Mouse (Mus musculus) urinary bladder, adult 18-20 months (tissue): Measurements from ENCODE around the gene Hist1h2be.

Source experiments
- DNase-seq, 2 experiments: peaks; one replicate each; pipeline ENCODE4 v3.0.0; 2022; ENCODE audit warnings: low spot score in 2 of 2, mixed read lengths in 2 of 2

The Hist1h2be gene

DNA sequence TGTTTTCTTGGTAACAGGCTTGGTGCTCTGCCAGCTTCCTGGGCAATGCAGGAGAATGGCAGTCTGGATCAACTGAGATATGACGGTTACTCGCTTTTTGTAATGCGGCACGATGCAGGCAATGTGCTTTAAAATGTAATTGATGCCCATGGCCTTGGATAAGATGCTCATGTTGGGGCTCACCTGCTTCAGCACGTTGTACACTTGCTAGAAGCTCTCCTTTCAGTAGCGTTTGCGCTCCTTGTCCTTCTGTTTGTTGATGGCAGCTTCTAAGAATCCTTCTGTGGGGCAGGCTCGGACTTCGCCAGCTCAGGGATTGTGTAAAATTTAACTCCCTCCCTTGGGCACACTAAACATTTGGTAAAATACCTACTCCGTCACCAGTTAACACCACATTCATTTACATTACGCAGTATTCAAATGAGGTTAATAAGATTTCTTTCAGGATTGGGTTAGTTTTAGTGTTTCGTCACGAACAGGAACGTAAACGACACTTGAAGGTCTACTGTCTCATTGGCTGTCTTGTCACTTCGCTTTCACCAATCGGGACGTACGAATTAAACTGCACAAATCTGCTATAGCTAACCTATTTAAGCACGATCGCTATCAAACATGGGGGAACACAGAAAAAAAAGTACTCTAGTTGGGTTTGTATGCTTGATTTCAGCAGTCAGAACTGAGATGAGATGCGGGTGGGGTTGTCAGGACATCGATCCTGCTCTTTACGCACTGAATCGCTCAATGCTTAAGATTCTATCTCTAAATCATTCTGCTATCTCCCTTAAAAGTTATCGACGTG, at the start of gene Hist1h2be:
Gene Hist1h2be, minus strand, starts transcription at position 392 of the 799 bp plus-strand sequence.
- DNase-seq = peak; percentile 43 to 57

- DNase-seq = no peak
Measured at GRCm38 (mm10) chr13:23662536-23662935, 41.6 kb upstream of the Hist1h2be start.

- no peak for DNase-seq
Measured at GRCm38 (mm10) chr13:23659636-23660366, 38.9 kb upstream of the Hist1h2be start.

DNA sequence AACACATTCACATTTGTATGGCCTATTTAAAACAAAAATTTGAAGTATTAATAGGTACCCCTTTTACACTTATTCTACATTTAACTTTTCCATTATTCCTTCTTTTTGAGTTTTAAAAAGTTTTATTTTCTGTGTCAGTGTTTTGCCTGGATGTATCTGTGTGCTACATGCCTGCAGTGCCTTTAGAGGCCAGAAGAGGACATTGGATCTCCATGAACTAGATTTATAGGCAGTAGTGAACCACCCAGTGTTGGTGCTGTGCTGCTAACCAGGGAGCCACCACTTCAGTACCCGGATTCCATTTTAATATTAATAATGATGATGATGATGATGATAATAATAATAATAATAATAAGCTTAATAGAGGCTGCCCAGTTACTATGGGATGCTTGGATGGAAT, 9.7 kb upstream of the Hist1h2be start:
- DNase-seq = no peak

GRCm38 (mm10) chr13:23622861-23623450, 2.0 kb upstream of the Hist1h2be start:
- DNase-seq = no peak

GRCm38 (mm10) chr13:23622175-23622671, 1.3 kb upstream of the Hist1h2be start, which contains the start of gene Hist1h1e:
TSS of gene Hist1h1e (minus strand) at chr13:23622558.
- peak; percentile 84 to 92 for DNase-seq

DNA sequence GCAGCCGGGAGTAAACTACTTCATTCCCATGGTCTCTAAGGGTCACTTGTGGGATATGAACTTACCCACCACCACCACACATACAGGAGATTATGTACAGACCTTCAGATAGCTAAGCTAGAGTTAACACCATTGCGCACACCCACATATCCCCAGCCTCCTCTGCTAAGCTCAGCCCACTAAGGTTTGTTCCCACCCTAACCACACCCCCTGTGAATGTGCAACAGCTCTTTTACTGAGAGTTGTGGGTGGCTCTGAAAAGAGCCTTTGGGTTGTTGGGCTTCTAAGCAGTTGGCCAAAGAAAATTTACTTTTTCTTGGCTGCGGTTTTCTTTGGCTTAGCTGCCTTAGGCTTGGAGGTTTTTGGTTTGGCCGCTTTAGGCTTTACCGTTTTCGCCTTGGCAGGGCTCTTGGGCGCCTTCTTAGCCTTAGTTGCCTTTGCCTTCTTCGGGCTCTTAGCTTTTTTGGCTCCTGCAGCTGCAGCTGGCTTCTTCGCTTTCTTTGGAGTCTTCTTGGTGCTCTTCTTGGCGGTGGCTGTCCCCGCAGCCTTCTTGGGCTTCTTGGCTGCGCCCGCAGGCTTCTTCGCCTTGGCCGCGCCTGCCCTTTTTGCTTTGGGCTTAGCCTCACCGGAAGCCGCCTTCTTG, 729 bp upstream of the Hist1h2be start:
- peak in 1 of 2 experiments; percentile 73 for DNase-seq

DNA sequence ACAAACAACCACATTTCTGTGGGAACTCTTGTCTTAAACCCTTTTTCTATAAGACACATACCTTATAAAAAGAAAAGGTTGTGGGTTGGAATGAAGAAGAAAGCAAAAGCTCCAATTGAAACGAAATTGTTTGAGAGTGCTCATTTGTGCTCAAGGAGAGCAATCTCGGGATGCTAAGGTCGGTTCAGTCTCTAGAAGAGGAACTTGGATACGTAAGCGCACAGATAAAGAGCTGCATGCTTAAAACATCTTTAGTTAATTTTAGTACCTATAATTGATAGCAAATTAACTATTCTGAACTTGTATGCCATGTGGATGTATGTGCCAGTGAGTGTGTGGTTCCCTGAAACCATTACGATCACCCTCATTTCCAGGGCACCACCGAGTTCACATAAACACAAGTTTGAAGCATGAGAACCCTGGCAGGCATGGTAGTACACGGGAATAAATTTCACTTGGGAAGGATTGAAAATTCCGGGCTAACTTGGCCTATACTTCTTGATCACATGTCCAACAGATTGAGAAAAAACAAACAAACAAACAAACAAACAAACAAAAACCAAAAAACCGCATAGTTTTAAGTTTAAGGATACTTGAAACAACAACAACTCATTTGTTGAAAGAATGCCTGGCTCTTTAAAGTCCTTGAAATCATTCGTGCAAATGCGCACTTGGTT, 730 bp downstream of the Hist1h2be start:
- DNase-seq = no peak

DNA sequence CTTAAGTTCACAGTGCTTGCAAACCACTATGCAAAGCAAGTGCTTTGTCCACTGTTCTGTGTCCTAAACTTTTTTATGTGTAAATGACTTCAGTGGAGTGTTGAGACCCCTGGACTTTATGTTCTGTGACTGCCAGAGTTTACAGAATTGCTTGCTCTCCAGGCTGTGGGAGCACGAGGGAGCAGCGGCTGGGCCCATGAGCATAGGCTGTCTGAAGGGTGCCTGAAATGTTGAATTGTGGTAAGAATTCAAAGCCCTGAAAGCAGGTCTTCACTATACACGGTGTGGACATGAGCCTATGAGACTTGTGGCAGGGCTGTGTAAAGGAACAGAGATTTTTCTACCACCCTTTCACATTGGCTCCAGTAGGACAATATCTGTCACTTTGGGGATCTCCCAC, 9.3 kb downstream of the Hist1h2be start:
- DNase-seq = no peak

DNA sequence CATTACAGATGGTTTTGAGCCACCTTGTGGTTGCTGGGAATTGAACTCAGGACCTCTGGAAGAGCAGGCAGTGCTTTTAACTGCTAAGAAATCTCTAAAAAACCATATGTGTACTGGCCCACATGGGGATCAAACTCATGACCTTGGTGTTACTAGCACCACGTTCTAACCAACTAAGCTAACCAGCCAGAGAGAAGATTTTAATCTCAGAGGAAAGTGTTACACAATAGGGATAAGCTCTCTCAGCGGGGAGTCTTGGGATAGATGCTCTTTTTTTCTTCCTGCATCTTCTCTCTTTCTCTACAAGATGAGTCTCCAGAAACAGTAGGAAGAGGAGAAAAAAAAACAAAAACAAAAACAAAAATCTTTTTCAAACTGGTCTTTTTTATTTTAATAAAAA, 10.5 kb downstream of the Hist1h2be start:
- DNase-seq = no peak

DNA sequence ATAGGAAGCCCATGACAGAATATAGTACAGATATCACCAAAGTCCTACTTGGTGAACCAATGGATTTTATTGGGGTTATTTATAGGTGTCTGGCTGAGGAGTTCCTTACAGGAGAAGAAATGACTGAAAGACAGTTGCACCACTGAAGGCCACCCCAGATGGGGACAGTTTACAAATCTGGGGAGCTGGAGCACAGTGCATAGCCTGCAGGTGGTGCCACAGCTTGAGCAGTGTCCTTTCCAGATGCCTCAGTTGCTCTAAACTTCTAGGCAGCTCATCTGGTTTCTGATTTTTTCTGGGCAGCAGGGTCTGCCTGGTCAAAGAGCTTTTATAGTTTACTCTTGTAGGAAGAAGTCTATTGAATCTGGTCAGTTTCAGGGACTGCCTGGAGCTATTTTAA, 11.1 kb downstream of the Hist1h2be start:
- no peak for DNase-seq

DNA sequence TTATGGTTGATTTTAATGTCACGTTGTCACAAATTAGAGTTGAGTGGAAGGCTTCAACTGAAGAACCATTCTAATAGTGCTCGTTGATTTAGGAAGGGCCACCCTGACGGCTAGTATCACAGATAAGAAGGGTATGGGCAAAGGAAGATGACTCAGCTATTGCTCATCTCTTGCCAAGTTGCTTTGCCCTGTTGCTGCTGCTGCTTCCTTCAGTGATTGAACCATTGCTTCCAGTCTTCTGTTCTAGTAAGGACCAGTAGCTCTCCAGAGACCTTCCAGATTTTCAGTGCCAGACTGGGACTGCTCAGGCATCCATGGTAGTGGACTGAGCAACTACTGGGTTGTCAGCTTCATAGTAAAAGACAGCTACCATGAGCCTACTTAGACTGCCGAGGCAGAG, 11.7 kb downstream of the Hist1h2be start:
- DNase-seq = no peak

GRCm38 (mm10) chr13:23605052-23605451, 15.9 kb downstream of the Hist1h2be start:
- DNase-seq = no peak

DNA sequence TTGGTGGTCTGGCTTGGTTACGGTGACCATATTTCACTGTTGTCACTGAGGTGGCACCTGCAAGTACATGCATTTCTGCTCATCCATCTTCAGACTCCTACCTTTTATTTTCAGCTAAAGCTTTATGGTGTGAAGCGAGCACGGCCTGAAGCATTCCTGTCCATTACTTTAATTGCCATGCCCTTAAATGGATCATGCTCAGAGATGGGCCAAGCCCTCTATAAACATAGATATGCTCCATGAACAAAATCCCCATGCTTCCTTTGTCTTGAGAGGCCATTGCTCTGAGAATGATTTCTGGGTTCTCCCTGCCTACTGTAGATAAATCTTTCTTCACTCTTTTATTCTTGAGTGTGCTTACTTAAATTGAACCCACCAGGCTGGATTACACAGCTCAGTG, 16.5 kb downstream of the Hist1h2be start:
- no peak for DNase-seq

DNA sequence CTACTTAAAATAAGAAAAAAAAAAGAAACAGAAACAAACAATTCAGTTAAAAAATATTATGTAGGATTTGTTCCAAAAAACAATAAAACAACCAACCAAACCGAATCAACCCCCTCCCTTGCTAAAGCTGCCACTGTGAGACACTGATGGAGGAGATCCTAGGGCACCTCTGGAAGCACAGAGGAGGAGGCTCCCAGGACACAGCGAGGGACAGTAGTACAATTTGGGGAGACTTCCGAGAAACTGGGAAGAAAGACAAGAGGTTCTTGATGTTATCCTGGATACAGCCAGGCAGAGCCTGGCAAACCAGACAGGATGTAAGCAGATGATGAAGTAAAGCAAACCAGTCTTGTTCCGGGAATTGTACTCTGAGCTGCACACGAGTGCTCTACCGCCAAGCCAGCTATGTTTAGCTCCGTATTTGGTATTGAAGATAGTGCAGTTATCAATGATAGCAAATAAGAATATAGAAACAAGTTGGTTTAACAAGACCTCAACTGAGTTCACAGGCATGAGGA, 17.7 kb downstream of the Hist1h2be start:
- DNase-seq = no peak

DNA sequence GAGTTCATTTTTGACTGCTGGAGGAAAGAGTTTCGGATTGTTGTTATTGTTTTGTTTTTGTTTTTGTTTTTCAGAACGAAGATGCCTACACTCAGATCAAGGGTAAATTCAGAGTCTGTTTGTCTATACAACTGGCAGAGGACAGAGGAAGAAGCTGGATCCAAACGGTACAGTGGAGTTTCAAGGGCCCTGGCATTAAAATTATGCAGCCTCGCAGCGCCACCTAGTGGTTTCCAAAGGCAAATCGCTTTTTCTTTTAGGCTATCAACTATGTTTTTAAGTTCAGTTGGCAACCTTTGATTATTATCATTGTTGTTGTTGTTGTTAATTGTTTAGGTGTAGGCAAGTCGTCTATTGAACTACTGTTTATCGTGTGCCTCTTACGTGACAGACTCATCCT, 23.0 kb downstream of the Hist1h2be start:
- DNase-seq = peak; percentile 44 to 76

DNA sequence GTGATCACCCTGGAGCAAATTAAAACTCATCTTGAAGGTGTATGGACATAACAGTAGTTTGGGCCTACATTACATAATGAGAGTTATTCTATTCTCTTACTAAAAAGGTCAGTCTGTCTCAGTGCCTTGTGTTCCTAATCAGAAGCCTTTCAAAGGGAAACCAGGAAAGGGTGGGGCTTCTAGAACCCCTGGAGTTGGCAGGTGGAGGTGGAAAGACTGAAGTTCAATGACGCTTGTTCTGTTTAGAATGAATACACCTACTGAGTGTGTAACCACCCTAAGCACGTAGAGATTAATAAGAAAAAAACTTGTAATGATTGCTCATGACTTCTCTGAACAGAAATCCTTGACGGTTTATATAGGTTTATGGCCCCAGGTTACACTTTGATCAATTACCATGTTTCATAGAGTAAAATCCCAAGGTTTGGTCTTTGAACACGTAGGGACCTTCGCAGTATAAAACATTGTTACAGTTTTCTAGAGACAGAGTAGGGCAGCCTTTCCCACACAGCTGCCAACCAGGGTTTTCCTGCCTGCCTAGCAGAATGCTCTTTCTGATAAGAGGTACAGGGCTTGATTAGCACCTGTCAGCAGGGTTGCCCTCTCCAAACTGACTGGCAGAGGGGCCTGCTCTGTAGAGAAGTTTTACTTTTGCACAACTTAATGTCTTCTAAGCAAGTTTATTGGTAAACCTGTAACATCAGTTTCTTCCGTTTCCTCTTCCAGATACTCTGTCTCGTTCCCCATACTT, 25.1 kb downstream of the Hist1h2be start:
- DNase-seq = no peak

DNA sequence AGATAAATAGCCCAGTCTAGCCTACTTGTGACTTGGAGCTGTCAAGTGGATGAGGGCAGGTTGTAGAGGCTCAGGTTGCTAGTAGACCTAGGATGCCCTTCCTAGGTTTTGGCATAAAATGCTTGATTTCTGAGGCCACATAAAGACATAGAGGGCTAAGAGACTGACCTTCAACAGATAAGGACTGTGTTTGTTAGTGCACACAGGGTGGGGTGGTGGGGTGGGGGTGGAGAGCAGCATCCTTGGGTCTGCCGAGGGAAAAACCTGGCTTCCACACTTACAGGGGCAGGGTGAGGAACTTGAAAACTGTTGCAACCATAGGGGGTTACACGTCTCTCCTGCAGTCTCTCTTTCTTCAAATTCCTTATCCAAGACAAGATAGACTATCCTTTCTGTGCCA, 25.7 kb downstream of the Hist1h2be start:
- no peak for DNase-seq

GRCm38 (mm10) chr13:23593051-23593770, 27.7 kb downstream of the Hist1h2be start:
- DNase-seq = no peak

DNA sequence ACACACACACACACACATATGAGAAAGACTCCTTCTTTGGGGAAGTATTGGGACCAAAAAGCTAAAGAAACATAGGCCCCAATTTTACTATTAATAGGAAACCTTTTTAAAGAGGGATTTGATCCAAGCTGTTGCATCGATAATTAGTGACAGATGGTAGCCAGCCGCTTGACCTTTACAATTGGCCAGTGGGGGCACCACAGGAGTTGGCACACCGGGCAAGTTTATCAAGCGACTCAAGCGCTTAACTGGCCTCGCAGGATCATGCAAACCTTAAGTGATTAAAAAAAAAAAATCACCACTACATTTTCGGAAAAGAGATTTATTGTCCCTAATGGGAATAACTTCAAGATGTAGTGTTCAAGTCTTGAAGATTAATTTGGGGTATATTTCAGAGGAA, 28.3 kb downstream of the Hist1h2be start:
- DNase-seq = no peak
